Mouse (Mus musculus) heart, adult 2 months (tissue): ENCODE results near the gene Rprml.

Experiments
- CTCF ChIP-seq: fragments of 200-600 bp; IDR thresholded peaks from 2 replicates; pipeline ENCODE4 v1.8.1; 2022; ENCODE audit warnings: antibody characterized with exemption, mild to moderate bottlenecking, moderate library complexity
- EP300 ChIP-seq: fragments of 200-500 bp; IDR thresholded peaks from 2 replicates; pipeline ENCODE4 v1.6.1; 2011; ENCODE audit warnings: low read depth, low read length, control low read depth; ENCODE audit not compliant: insufficient read depth
- POLR2A ChIP-seq: fragments of 200-500 bp; IDR thresholded peaks from 2 replicates; pipeline ENCODE4 v1.6.1; 2011; ENCODE audit warnings: mild to moderate bottlenecking, low read depth, low read length, control low read depth; ENCODE audit not compliant: insufficient read depth

DNA sequence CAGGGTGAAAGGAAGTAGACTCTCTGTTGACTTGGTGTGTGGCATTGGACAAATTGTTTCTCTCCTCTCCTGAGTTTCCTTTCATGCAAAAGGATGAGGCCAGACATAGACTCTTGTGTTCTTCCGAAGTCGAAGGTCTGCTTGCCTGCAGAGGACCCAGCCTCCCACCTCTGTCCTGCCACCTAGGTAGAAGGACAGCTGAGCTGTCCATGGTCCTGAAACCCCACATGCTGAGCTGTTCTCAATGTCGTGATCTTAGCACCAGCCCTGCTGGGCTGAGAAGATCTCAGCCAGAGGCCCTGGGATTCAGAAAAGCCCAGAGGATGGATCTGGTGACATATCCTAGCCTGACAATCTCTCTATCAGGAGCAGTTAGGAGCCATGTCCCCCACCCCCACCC is 7.2 kb downstream of the Rprml start:
- no peak for TF ChIP-seq CTCF
- TF ChIP-seq EP300: no peak
- TF ChIP-seq POLR2A: no peak
